Mouse (Mus musculus): ENCODE data around the gene 0610040J01Rik.

DNA sequence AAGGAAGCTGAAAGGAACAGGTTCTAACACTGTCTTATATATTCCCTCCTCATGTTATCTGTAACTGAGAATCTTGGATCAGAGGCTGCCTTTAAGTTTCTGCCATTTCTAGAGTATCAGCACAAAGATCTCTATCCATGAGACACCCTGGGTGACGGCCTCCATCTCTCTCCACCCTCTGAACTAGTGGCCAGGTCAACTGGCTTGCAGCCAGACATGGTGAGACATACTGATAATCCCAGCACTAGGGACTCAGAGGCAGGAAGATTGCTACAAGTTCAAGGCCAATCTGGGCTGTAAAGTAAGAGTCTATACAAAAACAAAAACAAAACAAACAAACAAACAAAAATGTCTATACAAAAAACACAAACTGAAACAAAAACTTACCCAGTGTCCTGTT is 102.7 kb downstream of the 0610040J01Rik start:
- TF ChIP-seq CTCF (IDR thresholded peaks at IDR 0.05; ENCODE audit: extremely low read depth, insufficient read depth, insufficient read length, insufficient replicate concordance) (no peak), POLR2A (IDR thresholded peaks at IDR 0.05; ENCODE audit: low read depth, low read length) (no peak)

Data from spleen, adult 2 months (tissue).